Mouse (Mus musculus) R1 (cell line): ENCODE results near the gene Gm4216.
"Not testable (repeated sequence)": the region's sequence is repeated elsewhere in the genome, so short reads cannot be mapped to it uniquely, and the experiment has no call there.

Source experiments
- DNase-seq: peaks from one replicate; pipeline ENCODE4 v3.0.0-alpha.2; 2018; ENCODE audit warnings: low read depth, low spot score

Gm4216 gene

GRCm38 (mm10) chr7:23019823-23020222, at the start of gene Gm4216:
Gm4216 (minus strand) TSS chr7:23019923.
- DNase-seq, result not testable (repeated sequence)

GRCm38 (mm10) chr7:23067356-23067755, 47.6 kb upstream of the Gm4216 start, which contains the start of gene Gm8720:
Gm8720 (minus strand) TSS chr7:23067456.
- not testable (repeated sequence) for DNase-seq

- not testable (repeated sequence) for DNase-seq
Measured at GRCm38 (mm10) chr7:23055240-23055639, 35.5 kb upstream of the Gm4216 start, which contains the start of gene Vmn1r163. Vmn1r163 (plus strand) TSS chr7:23055540.

GRCm38 (mm10) chr7:22984573-22984972, 35.1 kb downstream of the Gm4216 start, which contains the start of gene Gm4214:
Gm4214 (minus strand) TSS chr7:22984673.
- not testable (repeated sequence) for DNase-seq
